Mouse (Mus musculus) heart, embryonic 15.5 days (tissue): ENCODE measurements around the gene Epb41l5. TPM values are rescaled to one million over a fixed set of nuclear protein-coding genes. Genes with fewer than 3 reads are reported as not detected.

Source experiments
- ATAC-seq: fragments of 200-750 bp; cut with Nextera tagmentation; replicated peaks from 2 replicates; pipeline ENCODE4 v1.8.0; 2017; ENCODE audit warnings: low read depth, moderate TSS enrichment; ENCODE audit not compliant: insufficient number of reproducible peaks, insufficient read depth, low FRiP score
- H3K27ac ChIP-seq: fragments of 300-500 bp; sonication (generic); 2 replicates; pipeline ENCODE4 v1.5.1; 2015; ENCODE audit warnings: mild to moderate bottlenecking, inconsistent platforms
- H3K27me3 ChIP-seq: fragments of 300-500 bp; sonication (generic); 2 replicates; pipeline ENCODE4 v1.6.1; 2015; ENCODE audit warnings: inconsistent platforms
- H3K36me3 ChIP-seq: fragments of 300-500 bp; sonication (generic); 2 replicates; pipeline ENCODE4 v1.6.1; 2015; ENCODE audit warnings: mild to moderate bottlenecking, inconsistent platforms
- H3K4me1 ChIP-seq: fragments of 300-500 bp; sonication (generic); replicated peaks from 2 replicates; pipeline ENCODE4 v1.6.1; 2015; ENCODE audit warnings: inconsistent platforms
- H3K4me2 ChIP-seq: fragments of 300-500 bp; sonication (generic); 2 replicates; pipeline ENCODE4 v1.6.1; 2015; ENCODE audit warnings: inconsistent platforms, mild to moderate bottlenecking, moderate library complexity
- H3K4me3 ChIP-seq: fragments of 300-500 bp; sonication (generic); 2 replicates; pipeline ENCODE4 v1.5.1; 2015; ENCODE audit warnings: mild to moderate bottlenecking, inconsistent platforms
- H3K9ac ChIP-seq: fragments of 300-500 bp; sonication (generic); 2 replicates; pipeline ENCODE4 v1.6.1; 2015; ENCODE audit warnings: mild to moderate bottlenecking, inconsistent platforms
- H3K9me3 ChIP-seq: fragments of 300-500 bp; sonication (generic); replicated peaks from 2 replicates; pipeline ENCODE4 v1.6.1; 2016; ENCODE audit warnings: inconsistent platforms
- WGBS: fragments of 180-500 bp; shearing (Covaris S2); methylation state at CpG from one replicate; pipeline ENCODE4 v1.1.7; 2015; ENCODE audit warnings: mixed read lengths; 5-methylcytosine and 5-hydroxymethylcytosine counted together
- polyA plus RNA-seq: library from polyadenylated mRNA; unstranded; fragments of >200 nt; fragmentation: Nextera tagmentation; extraction: Ambion mirVana; gene quantifications from 2 replicates; pipeline ENCODE4 v1.2.1, GENCODE M21; 2015

The Epb41l5 gene
- polyA plus RNA-seq, 1 experiment from 2014 or later = 9.5 TPM

DNA sequence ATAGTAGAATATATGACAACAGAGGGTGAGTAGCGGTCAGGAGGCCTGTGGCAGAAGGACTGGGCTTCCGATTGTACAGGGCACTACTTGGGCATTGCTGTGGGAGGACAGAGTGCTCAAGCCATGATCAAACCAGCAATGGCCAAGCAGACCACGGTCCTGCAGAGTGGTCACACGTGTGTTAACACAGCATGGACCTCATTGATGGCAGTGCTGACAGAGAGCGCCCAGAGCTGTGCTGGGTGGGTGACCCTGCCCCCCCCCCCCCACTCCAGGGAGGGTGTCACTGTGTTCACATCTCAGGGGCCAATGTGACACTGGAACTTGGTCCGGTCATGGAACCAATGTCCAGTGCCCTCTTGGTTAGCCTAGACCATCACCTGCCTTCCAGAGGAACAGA is 116.6 kb downstream of the Epb41l5 start:
- no peaks in the 10 kb centered on the region for H3K9me3 ChIP-seq

DNA sequence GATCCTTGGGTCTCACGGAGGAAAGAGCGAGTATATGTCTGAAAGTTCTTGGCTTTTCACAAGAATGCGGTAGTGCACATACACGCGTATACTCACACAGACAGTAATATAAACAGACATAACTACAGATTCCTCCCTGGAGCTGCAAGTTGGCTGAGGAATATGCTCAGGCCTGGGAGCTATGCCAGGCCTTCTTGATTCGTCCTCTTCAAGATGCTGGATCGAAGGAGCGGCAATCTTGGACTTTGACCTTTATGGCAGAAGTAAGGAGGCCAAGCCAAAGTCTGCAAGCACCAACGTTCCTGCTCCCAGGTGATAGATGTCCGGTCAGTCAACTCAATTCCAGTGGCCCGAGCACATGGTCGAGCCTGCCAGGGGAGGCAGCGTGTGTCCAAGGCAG is 117.9 kb downstream of the Epb41l5 start:
- peaks cover 29% of the 10 kb centered on the region for H3K36me3 ChIP-seq
- no peak overlapping the region for H3K4me3 ChIP-seq
- H3K27ac ChIP-seq = no peak overlapping the region
- H3K9me3 ChIP-seq = no peaks in the 10 kb centered on the region
- H3K4me2 ChIP-seq = no peak overlapping the region
- no peak overlapping the region for H3K9ac ChIP-seq
- WGBS = 86% methylated on average over 13 of the region's 13 CpGs
- H3K4me1 ChIP-seq = peaks cover 19% of the 10 kb centered on the region
- no peaks in the 10 kb centered on the region for H3K27me3 ChIP-seq
- ATAC-seq = no peak

More for the DNA sequence above, 116.6 kb downstream of the Epb41l5 start:
- Histone ChIP-seq H3K27ac (no peak overlapping the region), H3K4me3 (no peak overlapping the region), H3K27me3 (no peaks in the 10 kb centered on the region), H3K36me3 (peaks cover 26% of the 10 kb centered on the region), H3K4me2 (no peak overlapping the region), H3K9ac (no peak overlapping the region), H3K4me1 (peaks cover 13% of the 10 kb centered on the region; the same call in 1 of the 2 replicates)
- WGBS = 94% methylated on average over 6 of the region's 6 CpGs
- no peak for ATAC-seq

DNA sequence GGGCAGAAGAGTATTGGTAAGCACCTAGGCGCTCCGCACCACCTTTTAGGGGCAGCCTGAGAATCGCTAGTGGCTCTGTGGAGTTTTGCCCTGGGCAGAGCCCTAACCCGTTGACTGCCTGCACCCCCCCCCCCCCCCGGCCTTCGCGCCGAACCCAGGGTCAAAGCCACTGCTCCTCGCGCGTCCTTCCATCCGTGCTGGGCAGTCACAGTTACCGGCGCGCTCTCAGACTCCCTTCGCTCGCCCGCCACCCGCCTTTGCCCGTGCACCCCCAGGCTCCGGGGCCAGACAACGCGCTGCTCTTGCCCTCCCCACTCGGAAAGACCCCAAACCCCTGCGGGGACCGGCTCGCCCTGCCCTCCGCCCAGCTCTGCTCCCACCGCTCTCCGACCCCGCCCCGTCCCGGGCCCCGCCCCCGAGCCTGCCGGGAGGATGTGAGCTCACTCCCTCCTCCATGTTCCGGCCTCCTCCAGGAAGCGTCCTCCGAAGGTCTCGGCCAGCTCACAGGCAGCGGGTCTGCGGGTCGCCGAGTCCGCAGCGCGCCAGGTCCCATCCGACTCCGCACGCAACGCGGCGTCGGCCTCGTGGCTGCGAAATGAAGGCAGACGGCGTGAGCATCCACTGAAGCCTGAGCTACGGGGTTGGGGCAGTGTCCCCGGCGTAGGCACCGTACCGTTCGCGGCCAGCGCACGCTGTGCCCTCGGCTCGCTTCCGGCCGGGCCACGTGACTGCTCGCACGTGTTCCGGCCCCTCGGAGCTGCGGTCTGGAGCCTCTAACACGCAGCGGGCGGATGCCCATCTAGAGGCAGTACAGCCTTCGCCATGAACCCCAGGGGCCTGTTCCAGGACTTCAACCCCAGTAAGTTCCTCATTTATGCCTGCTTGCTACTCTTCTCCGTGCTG is 122.9 kb downstream of the Epb41l5 start, which contains the start of gene Tmem185b:
Tmem185b (plus strand) TSS at position 472 of the 903 bp plus-strand sequence.
- no peaks in the 10 kb centered on the region for H3K9me3 ChIP-seq
- peak within 1 kb of the TSS; percentile 92 for H3K4me2 ChIP-seq
- H3K27me3 ChIP-seq = no peaks in the 10 kb centered on the region
- peaks cover 29% of the 10 kb centered on the region for H3K36me3 ChIP-seq
- peak within 1 kb of the TSS; percentile 86 for H3K4me3 ChIP-seq
- peak within 1 kb of the TSS; percentile 92 for H3K27ac ChIP-seq
- peak within 1 kb of the TSS; percentile 85 for H3K9ac ChIP-seq
- 1% methylated on average over 82 of the region's 82 CpGs for WGBS
- H3K4me1 ChIP-seq = peaks cover 28% of the 10 kb centered on the region
- peak; percentile 94 for ATAC-seq

DNA sequence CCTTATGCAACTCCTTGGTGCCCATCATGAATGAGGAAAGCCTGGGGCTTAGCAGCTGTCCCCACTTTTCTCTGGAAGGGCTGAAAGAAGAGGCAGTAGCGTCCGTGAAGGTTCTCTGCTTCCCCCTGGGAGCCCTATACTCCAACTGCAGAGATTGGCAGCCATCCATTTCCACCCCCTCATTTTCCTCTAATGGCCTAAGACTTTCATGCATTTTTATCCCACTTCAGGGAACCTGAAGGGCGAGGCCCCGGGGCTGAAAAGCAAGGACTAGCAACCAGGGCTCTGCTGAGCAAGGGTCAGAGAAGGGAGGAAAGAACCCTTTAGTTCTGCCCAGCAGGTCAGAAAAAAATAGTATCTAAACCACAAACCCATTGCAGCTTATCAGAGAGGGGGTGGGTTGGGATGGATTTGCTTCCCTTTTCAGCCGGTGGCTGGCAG is 123.8 kb downstream of the Epb41l5 start:
- Histone ChIP-seq H3K27ac (peak overlapping the region; percentile 92), H3K9me3 (no peaks in the 10 kb centered on the region), H3K4me1 (peaks cover 28% of the 10 kb centered on the region), H3K4me3 (peak overlapping the region; percentile 86), H3K27me3 (no peaks in the 10 kb centered on the region), H3K36me3 (peaks cover 29% of the 10 kb centered on the region), H3K9ac (peak overlapping the region; percentile 85), H3K4me2 (peak overlapping the region; percentile 92)
- 5% methylated on average over 5 of the region's 5 CpGs for WGBS
- ATAC-seq = no peak

DNA sequence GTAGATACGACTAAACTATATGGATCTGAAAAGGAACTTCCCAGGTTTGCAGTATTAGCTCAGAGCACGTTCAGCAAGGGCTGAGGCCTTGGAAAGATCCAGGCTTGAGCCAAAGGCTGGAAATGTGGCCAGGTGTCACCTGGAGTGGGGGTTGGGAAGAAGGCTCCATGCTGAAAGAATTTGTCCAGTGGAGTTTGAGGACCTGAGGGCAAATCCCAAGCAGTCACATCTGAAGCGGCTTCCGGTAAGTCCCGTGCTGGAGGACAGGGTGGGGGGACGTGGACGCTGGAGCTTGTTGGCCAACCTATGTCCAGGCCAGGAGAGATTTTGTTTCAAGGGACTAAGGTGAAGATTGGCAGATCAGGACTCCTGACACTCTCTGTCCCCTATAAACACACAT is 125.0 kb downstream of the Epb41l5 start:
- Histone ChIP-seq H3K27me3 (no peaks in the 10 kb centered on the region), H3K36me3 (peaks cover 20% of the 10 kb centered on the region), H3K27ac (no peak overlapping the region), H3K4me3 (no peak overlapping the region), H3K9me3 (no peaks in the 10 kb centered on the region), H3K4me1 (peaks cover 28% of the 10 kb centered on the region), H3K9ac (no peak overlapping the region), H3K4me2 (no peak overlapping the region)
- ATAC-seq = no peak
- 89% methylated on average over 7 of the region's 7 CpGs for WGBS

DNA sequence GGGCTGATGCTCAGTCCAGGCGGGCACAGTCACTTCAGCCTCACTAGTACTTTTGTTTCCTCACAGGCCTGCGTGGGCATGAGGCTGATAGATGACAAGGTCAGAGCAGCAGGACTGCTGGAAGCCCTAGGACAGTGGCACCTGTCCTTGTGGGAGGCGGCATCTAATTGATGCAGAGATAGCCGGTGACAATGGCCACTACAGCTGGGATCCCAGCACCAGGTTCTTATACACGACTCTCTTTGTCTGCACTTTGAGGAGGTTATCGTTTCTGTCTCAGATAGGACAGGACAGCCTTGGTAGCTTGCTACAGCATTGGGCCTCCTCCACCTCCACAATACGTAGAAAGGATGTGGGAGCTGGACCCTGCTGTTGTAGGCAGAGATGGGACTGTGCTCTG is 125.4 kb downstream of the Epb41l5 start:
- ATAC-seq = no peak
- H3K9me3 ChIP-seq = no peaks in the 10 kb centered on the region
- no peak overlapping the region for H3K9ac ChIP-seq
- H3K4me1 ChIP-seq = peaks cover 28% of the 10 kb centered on the region
- no peak overlapping the region for H3K27ac ChIP-seq
- WGBS = 71% methylated on average over 7 of the region's 7 CpGs
- H3K36me3 ChIP-seq = peaks cover 16% of the 10 kb centered on the region
- H3K27me3 ChIP-seq = no peaks in the 10 kb centered on the region
- no peak overlapping the region for H3K4me2 ChIP-seq
- H3K4me3 ChIP-seq = no peak overlapping the region

DNA sequence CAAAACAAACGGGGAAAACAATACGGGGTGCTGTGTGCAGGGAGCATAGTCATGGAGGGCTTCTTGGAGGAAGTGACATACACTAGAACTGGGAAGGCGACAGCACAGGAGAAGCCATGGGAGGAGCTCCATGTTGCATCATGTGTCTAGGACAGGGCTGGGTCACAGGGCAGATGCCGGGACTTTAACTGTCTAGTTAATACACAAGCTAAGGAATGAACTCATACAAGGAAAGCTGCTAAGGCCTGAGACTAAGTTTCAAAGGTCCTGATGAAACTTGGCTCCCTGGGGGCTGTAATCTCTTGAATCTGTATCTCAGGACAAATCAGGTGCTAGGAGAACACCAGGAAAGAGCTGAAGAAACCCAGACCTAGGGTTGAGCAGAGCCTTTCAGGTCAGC is 126.1 kb downstream of the Epb41l5 start:
- H3K27ac ChIP-seq = no peak overlapping the region
- H3K4me1 ChIP-seq = peaks cover 34% of the 10 kb centered on the region
- H3K36me3 ChIP-seq = peaks cover 9% of the 10 kb centered on the region
- ATAC-seq = no peak
- H3K9ac ChIP-seq = no peak overlapping the region
- H3K4me2 ChIP-seq = no peak overlapping the region
- H3K4me3 ChIP-seq = no peak overlapping the region
- H3K27me3 ChIP-seq = no peaks in the 10 kb centered on the region
- no peaks in the 10 kb centered on the region for H3K9me3 ChIP-seq
- 78% methylated on average over 4 of the region's 4 CpGs for WGBS

DNA sequence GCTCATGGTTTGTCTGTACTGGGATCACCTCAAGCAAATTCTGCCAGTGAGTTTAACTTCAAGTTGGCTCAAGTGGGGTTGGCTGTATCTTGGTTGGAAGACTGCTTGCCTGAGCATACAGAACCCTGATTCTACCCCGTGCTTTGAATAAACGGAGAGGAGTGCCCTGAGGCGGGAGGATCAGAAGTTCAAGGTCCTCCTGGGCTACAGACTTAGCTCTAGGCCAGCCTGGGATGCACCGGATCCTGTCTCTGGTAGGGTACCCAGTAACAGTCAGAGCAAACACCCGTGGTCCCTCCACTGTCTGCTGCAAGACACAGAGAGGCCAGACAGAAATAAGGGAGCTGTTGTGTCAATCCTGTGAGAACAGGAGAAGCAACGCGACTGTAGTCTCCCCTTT is 127.1 kb downstream of the Epb41l5 start:
- ATAC-seq = no peak
- no peak overlapping the region for H3K4me3 ChIP-seq
- H3K9ac ChIP-seq = no peak overlapping the region
- H3K27me3 ChIP-seq = no peaks in the 10 kb centered on the region
- H3K36me3 ChIP-seq = no peaks in the 10 kb centered on the region
- H3K9me3 ChIP-seq = no peaks in the 10 kb centered on the region
- 77% methylated on average over 7 of the region's 7 CpGs for WGBS
- H3K27ac ChIP-seq = no peak overlapping the region
- no peak overlapping the region for H3K4me2 ChIP-seq
- peaks cover 27% of the 10 kb centered on the region for H3K4me1 ChIP-seq

DNA sequence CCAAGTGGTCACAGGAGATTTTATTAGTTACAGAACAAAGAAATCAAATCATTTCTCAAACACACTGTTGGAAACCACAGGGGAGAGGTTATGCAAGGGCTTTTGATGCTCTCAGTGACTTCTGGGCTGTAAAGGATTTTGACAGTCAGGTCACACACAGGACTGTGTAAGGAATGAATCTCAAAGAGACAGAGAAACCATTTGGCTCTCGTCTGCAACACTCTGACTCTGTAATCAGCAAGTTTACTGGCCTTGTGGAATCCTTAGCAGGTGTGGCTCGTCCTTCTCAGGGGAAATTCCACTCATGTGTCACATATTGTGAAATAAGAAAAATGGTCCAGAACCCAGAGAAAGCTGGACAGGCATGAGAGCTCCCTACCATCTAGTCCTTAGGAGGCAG is 127.8 kb downstream of the Epb41l5 start:
- Histone ChIP-seq H3K9ac (no peak overlapping the region), H3K4me3 (no peak overlapping the region), H3K4me1 (peaks cover 21% of the 10 kb centered on the region), H3K27ac (no peak overlapping the region), H3K27me3 (no peaks in the 10 kb centered on the region), H3K4me2 (no peak overlapping the region), H3K36me3 (no peaks in the 10 kb centered on the region), H3K9me3 (no peaks in the 10 kb centered on the region)
- 42% methylated on average over 2 of the region's 2 CpGs for WGBS
- ATAC-seq = no peak

DNA sequence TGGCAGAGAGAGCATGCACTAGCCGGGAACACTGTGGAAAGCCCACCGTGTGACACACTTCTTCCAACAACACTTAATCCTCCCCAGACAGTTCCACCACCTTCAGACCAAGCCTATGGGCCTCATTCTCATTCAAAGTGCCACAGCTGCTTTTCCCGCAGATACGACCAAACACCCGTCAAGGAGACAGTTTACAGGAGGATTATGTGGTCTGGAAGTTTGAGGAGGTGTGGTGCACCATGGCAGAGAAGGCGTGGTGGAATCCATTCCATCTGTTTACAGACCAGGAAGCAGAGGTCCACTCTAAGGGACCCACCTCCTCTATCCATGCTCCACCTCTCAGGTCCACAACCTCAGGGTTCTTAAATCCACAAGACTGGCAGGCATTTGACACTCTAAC is 129.5 kb downstream of the Epb41l5 start:
- no peak for ATAC-seq
- Histone ChIP-seq H3K9ac (no peak overlapping the region), H3K27me3 (no peaks in the 10 kb centered on the region), H3K36me3 (no peaks in the 10 kb centered on the region), H3K4me1 (peaks cover 8% of the 10 kb centered on the region), H3K27ac (no peak overlapping the region), H3K4me3 (no peak overlapping the region), H3K4me2 (no peak overlapping the region), H3K9me3 (no peaks in the 10 kb centered on the region)
- 75% methylated on average over 6 of the region's 6 CpGs for WGBS

DNA sequence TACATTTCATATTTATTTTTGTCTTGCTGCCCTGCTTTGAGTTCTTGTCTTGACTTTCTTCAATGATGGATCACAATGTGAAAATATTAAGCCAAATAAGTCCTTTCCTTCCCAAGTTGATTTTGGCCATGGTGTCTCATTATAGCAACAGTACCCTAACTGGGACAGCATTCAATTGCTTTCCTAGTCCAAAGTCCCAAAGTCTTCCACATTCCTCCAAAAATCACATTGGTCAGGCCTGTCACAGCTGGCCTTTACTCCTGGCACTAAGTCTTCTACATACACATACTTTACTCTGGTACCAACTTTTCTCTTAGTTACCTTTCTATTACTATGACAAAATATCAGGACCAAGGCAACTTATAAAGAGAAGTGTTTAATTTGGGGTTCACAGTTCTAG is 130.0 kb downstream of the Epb41l5 start:
- no peaks in the 10 kb centered on the region for H3K36me3 ChIP-seq
- H3K9ac ChIP-seq = no peak overlapping the region
- no peak for ATAC-seq
- H3K4me3 ChIP-seq = no peak overlapping the region
- no peak overlapping the region for H3K4me2 ChIP-seq
- H3K27me3 ChIP-seq = no peaks in the 10 kb centered on the region
- H3K4me1 ChIP-seq = peaks cover 6% of the 10 kb centered on the region
- H3K27ac ChIP-seq = no peak overlapping the region
- no peaks in the 10 kb centered on the region for H3K9me3 ChIP-seq

DNA sequence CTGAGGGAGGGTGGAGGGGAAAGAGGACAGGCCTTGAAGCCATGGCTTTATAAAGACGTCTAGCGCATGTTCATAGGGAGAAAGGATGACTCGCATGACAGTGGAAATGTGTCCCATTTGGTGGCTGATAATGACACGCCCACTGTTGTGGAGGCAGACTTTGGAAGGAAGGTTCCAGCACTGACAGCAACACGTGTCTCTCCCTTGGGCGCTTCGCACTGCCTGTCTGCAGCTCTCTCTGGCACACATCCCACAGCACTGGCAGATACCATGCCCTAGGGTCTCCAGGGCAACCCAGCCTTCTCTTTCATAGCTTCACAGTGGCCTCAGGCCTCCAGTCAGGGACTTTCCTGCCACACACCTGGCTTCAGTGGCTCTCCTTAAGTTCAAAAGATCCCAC is 130.7 kb downstream of the Epb41l5 start:
- Histone ChIP-seq H3K36me3 (no peaks in the 10 kb centered on the region), H3K4me3 (no peak overlapping the region), H3K4me2 (no peak overlapping the region), H3K27ac (no peak overlapping the region), H3K9ac (no peak overlapping the region), H3K9me3 (no peaks in the 10 kb centered on the region), H3K27me3 (no peaks in the 10 kb centered on the region), H3K4me1 (peaks cover 6% of the 10 kb centered on the region)
- WGBS = 62% methylated on average over 7 of the region's 7 CpGs
- ATAC-seq = no peak
